Mouse (Mus musculus): ENCODE measurements around the gene Cntnap3. TPM values are rescaled to one million over a fixed set of nuclear protein-coding genes. Genes with fewer than 3 reads are reported as not detected.

The Cntnap3 gene
- polyA plus RNA-seq, 1 experiment: not detected

GRCm38 (mm10) chr13:64716791-64717190 lies 187.0 kb downstream of the Cntnap3 start:
- H3K36me3 ChIP-seq (ENCODE audit: control insufficient read depth, insufficient read depth, low read length): no peaks in the 10 kb centered on the region
- H3K4me1 ChIP-seq (ENCODE audit: control insufficient read depth, insufficient read depth, insufficient read length): no peaks in the 10 kb centered on the region
- no peak for DNase-seq (ENCODE audit: low read depth in 1 of 2, low spot score in 2 of 2)
- no peak for TF ChIP-seq CTCF (IDR thresholded peaks at IDR 0.05; ENCODE audit: extremely low read depth, insufficient read depth, insufficient read length, insufficient replicate concordance)
- TF ChIP-seq POLR2A (IDR thresholded peaks at IDR 0.05; ENCODE audit: low read depth, low read length): no peak
- H3K4me3 ChIP-seq (ENCODE audit: extremely low read depth, insufficient read depth, insufficient read length): no peak overlapping the region
- no peaks in the 10 kb centered on the region for H3K27me3 ChIP-seq (ENCODE audit: control insufficient read depth, insufficient read depth, low read length)
- WGBS: 83% methylated on average over 2 of the region's 2 CpGs
- H3K27ac ChIP-seq (ENCODE audit: insufficient read depth, low read length): no peak overlapping the region

DNA sequence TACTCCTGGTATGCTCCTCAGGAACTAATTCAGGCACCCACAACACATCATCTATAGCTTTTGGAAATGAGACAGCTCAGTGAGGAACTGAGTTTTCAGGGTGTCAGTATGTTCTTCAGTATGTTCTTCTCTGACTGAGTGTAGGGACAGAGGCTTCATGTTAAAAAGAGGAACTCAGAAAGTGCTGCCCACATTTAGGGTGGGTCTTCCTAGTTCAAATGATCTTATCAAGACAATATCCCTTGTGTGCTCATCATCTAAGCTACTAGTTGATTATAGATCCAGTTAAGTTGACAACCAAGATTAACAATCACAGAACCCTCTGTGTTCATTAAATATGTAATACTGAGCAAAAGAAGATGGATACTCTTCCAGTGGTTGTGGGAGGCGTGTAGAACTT lies 211.3 kb downstream of the Cntnap3 start:
- H3K4me3 ChIP-seq (ENCODE audit: extremely low read depth, insufficient read depth, insufficient read length): no peak overlapping the region
- no peaks in the 10 kb centered on the region for H3K4me1 ChIP-seq (ENCODE audit: control insufficient read depth, insufficient read depth, insufficient read length)
- no peaks in the 10 kb centered on the region for H3K27me3 ChIP-seq (ENCODE audit: control insufficient read depth, insufficient read depth, low read length)
- H3K36me3 ChIP-seq (ENCODE audit: control insufficient read depth, insufficient read depth, low read length): no peaks in the 10 kb centered on the region
- TF ChIP-seq CTCF (IDR thresholded peaks at IDR 0.05; ENCODE audit: extremely low read depth, insufficient read depth, insufficient read length, insufficient replicate concordance) (no peak), POLR2A (IDR thresholded peaks at IDR 0.05; ENCODE audit: low read depth, low read length) (no peak)
- WGBS: 71% methylated on average over 1 of the region's 1 CpGs
- DNase-seq (ENCODE audit: low read depth in 1 of 2, low spot score in 2 of 2): no peak
- no peak overlapping the region for H3K27ac ChIP-seq (ENCODE audit: insufficient read depth, low read length)

Other genes starting within 250 kb of the Cntnap3 start
- not detected in 2 replicates for gene Spata31, start 13.5 kb upstream of the Cntnap3 start, polyA plus RNA-seq (2012; rRNA removed)
- gene Spata31d1c, start 129.1 kb upstream of the Cntnap3 start, polyA plus RNA-seq (2012; rRNA removed): not detected in 2 replicates
- gene Prss47, start 148.8 kb upstream of the Cntnap3 start, polyA plus RNA-seq (2012; rRNA removed): not detected in 2 replicates
- 9.8 and 12.7 TPM in 2 replicates for gene Mfsd14b, start 209.0 kb upstream of the Cntnap3 start, polyA plus RNA-seq (2012; rRNA removed)
- not detected in 2 replicates for gene Olfr465-ps1, start 234.1 kb upstream of the Cntnap3 start, polyA plus RNA-seq (2012; rRNA removed)
- gene Olfr466, start 246.3 kb upstream of the Cntnap3 start, polyA plus RNA-seq (2012; rRNA removed): not detected in 2 replicates